Mouse (Mus musculus): ENCODE measurements at regions not wholly inside any gene's neighbourhood (a gene's known extent, or its start where the extent isn't known, plus 50 kb on each side); places are given as distances from the start of the nearest gene placed in this dataset.

DNA sequence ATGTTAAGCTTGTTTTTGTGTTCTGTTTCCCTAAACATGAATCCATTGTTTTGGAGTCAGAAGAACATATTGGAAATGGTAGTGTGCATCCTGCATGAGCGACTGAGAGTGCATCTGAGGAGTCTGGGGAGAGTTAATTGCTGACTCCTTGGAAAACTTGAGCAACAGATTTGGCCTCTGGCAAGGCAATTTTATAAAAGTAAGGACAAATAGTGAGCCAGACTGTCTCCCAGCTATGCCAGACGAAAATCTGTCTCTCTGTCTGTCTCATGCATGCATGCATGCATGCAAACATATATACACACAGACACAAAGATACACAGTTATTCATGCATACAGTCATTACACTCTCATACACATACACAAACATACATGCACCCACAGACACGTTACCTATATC, 2232.7 kb downstream of the 4930444P10Rik start:
- Histone ChIP-seq H3K27me3 (replicated peaks) (no peaks in the 10 kb centered on the region), H3K4me2 (no peak overlapping the region), H3K9ac (no peak overlapping the region), H3K4me3 (no peak overlapping the region), H3K9me3 (no peaks in the 10 kb centered on the region), H3K4me1 (no peaks in the 10 kb centered on the region), H3K36me3 (no peaks in the 10 kb centered on the region), H3K27ac (replicated peaks) (no peak overlapping the region)
- no peak for ATAC-seq (ENCODE audit: extremely low read depth, insufficient number of reproducible peaks, low FRiP score, low TSS enrichment)
- WGBS, result 68% methylated on average over 3 of the region's 3 CpGs

DNA sequence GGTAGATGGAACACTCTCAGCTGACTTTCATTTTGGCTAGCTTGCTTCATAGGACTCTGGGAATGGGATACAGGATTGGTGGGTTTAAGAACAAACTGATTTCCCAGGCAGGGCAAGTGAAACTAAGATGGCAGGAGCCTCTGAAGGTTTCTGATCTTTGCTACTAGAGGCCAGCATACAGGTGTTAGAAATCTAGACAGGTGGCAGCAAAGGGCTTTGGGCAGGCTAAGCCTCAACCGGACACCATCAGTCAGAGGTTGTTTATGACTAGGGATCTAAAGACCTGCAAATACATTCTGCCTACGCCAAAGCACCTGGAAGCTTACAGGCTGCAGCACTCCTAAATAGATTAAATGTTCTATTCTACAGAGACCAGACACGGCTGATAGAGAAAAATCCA, 2233.4 kb downstream of the 4930444P10Rik start:
- no peak overlapping the region for H3K4me3 ChIP-seq
- no peaks in the 10 kb centered on the region for H3K9me3 ChIP-seq
- no peak overlapping the region for H3K27ac ChIP-seq (replicated peaks)
- H3K4me1 ChIP-seq, result no peaks in the 10 kb centered on the region
- 67% methylated on average over 3 of the region's 3 CpGs for WGBS
- no peaks in the 10 kb centered on the region for H3K36me3 ChIP-seq
- H3K4me2 ChIP-seq, result no peak overlapping the region
- no peak for ATAC-seq (ENCODE audit: extremely low read depth, insufficient number of reproducible peaks, low FRiP score, low TSS enrichment)
- no peaks in the 10 kb centered on the region for H3K27me3 ChIP-seq (replicated peaks)
- no peak overlapping the region for H3K9ac ChIP-seq

DNA sequence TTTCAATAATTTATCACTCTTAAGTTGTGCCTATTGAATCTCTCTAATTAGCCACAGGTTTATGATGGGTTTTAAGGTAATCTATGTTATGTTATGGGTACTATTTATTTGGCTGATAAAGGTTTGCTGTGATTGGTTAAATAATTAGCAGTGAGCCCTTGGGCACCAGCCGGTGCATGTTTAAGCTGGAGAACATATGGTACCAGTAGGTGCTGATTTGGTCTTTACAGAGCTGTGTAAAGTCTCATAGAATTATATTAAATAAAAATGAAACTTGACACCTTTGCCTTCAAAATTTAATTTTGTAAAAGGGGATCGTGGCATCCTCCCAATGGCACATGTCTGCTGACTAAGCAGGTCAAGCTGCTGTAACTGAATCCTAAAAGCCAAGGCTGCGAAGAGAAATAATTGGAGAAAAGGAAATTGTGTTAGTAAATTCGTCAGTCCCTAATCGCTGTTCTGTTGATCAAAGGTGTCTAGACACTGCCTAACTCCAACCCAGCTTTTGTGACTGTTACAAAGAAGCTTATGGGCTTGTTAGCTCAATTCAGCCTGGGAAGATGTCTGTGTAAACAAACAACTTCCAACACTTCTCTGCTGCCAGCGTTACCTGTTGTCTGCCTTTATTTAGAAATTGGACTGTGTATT, 2234.6 kb downstream of the 4930444P10Rik start:
- 64% methylated on average over 6 of the region's 6 CpGs for whole genome bisulfite sequencing

DNA sequence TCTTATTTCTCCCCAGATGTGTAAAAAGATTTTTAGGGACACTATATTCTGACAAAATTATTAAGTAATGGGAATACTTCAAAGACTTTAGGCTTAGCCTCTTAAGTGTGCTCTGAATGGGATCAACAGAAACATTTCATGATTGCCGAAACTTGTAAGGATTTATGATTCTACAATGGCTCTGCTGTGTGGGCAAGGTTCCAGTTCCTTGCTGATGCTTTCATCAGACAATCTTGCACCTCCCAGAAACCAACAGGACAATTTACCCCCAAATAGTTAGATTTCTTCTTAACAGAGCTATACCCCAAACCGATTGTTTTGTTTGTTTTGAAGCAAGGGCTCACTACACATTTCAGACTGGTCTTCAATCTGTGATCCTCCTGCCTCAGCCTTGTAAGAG, 2236.1 kb downstream of the 4930444P10Rik start:
- no peak for ATAC-seq (ENCODE audit: extremely low read depth, insufficient number of reproducible peaks, low FRiP score, low TSS enrichment)
- Histone ChIP-seq H3K27me3 (replicated peaks) (no peaks in the 10 kb centered on the region), H3K4me3 (no peak overlapping the region), H3K4me1 (no peaks in the 10 kb centered on the region), H3K4me2 (no peak overlapping the region), H3K36me3 (no peaks in the 10 kb centered on the region), H3K9me3 (no peaks in the 10 kb centered on the region), H3K9ac (no peak overlapping the region), H3K27ac (replicated peaks) (no peak overlapping the region)
- 78% methylated on average over 2 of the region's 2 CpGs for WGBS

More for the DNA sequence above, 2234.6 kb downstream of the 4930444P10Rik start:
- ATAC-seq (ENCODE audit: extremely low read depth, insufficient number of reproducible peaks, low FRiP score, low TSS enrichment), result no peak
- no peak overlapping the region for H3K4me2 ChIP-seq
- H3K36me3 ChIP-seq, result no peaks in the 10 kb centered on the region
- H3K27me3 ChIP-seq (replicated peaks), result no peaks in the 10 kb centered on the region
- H3K4me1 ChIP-seq, result no peaks in the 10 kb centered on the region
- H3K9me3 ChIP-seq, result no peaks in the 10 kb centered on the region
- H3K27ac ChIP-seq (replicated peaks), result no peak overlapping the region
- H3K9ac ChIP-seq, result no peak overlapping the region
- no peak overlapping the region for H3K4me3 ChIP-seq

DNA sequence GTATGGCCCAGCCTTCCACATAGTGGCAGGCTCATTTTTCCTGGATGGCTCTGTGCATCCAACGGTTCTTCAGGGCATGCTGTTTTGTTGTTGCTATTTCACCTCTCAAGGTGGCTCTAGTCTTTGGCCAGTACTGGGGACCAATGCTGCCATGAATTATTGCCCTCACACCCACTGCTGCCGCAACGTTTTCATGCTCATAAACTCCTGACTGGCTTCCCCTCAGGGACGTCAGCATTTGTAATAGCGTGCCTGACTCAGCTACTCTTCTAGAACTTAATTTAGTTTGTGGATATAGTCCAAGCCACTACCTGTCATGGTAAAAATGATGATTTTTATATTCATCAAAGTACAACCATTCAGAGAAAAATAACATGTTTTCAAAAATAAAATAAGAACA, 2242.0 kb downstream of the 4930444P10Rik start:
- H3K27ac ChIP-seq (replicated peaks), result no peak overlapping the region
- H3K36me3 ChIP-seq, result no peaks in the 10 kb centered on the region
- no peak overlapping the region for H3K4me2 ChIP-seq
- no peak overlapping the region for H3K4me3 ChIP-seq
- no peaks in the 10 kb centered on the region for H3K27me3 ChIP-seq (replicated peaks)
- no peaks in the 10 kb centered on the region for H3K9me3 ChIP-seq
- H3K9ac ChIP-seq, result no peak overlapping the region
- H3K4me1 ChIP-seq, result no peaks in the 10 kb centered on the region
- ATAC-seq (ENCODE audit: extremely low read depth, insufficient number of reproducible peaks, low FRiP score, low TSS enrichment), result no peak
- WGBS, result 75% methylated on average over 5 of the region's 5 CpGs

DNA sequence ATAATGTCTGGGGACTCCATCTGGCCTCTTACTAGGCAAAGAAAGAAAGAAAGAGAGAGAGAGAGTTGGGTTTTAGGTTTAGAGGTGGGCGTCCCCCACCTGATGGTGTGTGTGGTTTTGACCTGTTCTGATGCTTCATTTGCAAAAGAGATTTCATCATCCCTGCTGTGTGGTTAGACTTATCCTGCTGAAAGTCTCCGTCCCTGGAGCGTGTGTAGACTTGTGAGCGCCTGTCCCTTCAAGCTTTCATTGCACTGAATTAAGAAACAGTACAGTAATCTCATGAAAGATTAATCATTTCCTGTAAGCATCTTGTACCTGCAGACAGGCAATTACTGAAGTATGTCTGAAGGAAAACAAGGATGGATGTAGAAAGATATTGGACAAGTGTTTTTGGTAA, 2244.1 kb downstream of the 4930444P10Rik start:
- 70% methylated on average over 4 of the region's 4 CpGs for WGBS
- H3K9ac ChIP-seq, result no peak overlapping the region
- H3K27ac ChIP-seq (replicated peaks), result no peak overlapping the region
- H3K36me3 ChIP-seq, result no peaks in the 10 kb centered on the region
- H3K4me1 ChIP-seq, result no peaks in the 10 kb centered on the region
- no peaks in the 10 kb centered on the region for H3K27me3 ChIP-seq (replicated peaks)
- H3K4me3 ChIP-seq, result no peak overlapping the region
- H3K9me3 ChIP-seq, result no peaks in the 10 kb centered on the region
- H3K4me2 ChIP-seq, result no peak overlapping the region
- ATAC-seq (ENCODE audit: extremely low read depth, insufficient number of reproducible peaks, low FRiP score, low TSS enrichment), result no peak

DNA sequence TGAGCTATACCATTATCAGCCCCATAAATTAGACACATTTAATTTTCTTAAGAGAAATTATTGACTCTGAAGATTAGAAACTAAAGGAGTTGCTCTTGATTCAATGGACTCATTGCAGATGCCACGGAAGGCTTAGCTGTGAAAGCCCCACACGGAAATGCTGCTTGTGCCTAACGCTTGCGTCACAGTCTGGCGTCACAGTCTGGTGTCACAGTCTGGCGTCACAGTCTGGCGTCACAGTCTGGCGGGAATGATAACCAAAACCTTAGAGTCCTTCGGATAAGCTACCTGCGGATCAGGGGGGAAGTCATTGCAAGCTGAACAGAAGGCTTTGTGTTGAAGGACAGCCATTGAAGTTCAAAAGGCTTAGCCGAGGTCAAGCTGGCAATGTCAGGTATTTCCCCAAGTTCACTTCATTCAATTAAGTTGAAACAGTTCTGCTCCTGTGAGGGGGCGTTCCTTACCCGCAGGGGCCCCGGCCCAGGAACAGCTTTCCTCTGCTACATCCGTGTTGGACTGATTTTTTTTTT, 2246.7 kb downstream of the 4930444P10Rik start:
- Histone ChIP-seq H3K9me3 (no peaks in the 10 kb centered on the region), H3K27ac (replicated peaks) (no peak overlapping the region), H3K9ac (no peak overlapping the region), H3K4me1 (no peaks in the 10 kb centered on the region), H3K36me3 (no peaks in the 10 kb centered on the region), H3K4me2 (no peak overlapping the region), H3K27me3 (replicated peaks) (no peaks in the 10 kb centered on the region), H3K4me3 (no peak overlapping the region)
- 62% methylated on average over 15 of the region's 15 CpGs for WGBS
- no peak for ATAC-seq (ENCODE audit: extremely low read depth, insufficient number of reproducible peaks, low FRiP score, low TSS enrichment)

DNA sequence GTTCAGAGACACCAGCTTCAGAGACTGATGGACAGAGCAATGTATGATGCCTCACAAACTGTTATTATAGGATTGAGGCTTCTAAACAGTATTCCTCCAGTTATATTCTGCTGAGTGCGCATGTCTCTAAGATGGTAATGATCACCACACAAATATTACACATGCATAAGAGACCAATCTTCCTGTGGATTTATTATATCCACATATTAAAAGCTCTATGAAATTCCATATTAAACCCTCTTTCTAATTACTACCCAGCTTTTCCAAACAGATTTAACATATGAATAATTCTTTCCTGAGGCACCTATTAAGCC, 2252.9 kb downstream of the 4930444P10Rik start:
- H3K27me3 ChIP-seq (replicated peaks), result no peaks in the 10 kb centered on the region
- H3K9me3 ChIP-seq, result no peaks in the 10 kb centered on the region
- H3K36me3 ChIP-seq, result no peaks in the 10 kb centered on the region
- H3K9ac ChIP-seq, result no peak overlapping the region
- no peak overlapping the region for H3K4me3 ChIP-seq
- H3K27ac ChIP-seq (replicated peaks), result no peak overlapping the region
- no peak overlapping the region for H3K4me2 ChIP-seq
- no peak for ATAC-seq (ENCODE audit: extremely low read depth, insufficient number of reproducible peaks, low FRiP score, low TSS enrichment)
- WGBS, result 86% methylated on average over 1 of the region's 1 CpGs
- H3K4me1 ChIP-seq, result no peaks in the 10 kb centered on the region

DNA sequence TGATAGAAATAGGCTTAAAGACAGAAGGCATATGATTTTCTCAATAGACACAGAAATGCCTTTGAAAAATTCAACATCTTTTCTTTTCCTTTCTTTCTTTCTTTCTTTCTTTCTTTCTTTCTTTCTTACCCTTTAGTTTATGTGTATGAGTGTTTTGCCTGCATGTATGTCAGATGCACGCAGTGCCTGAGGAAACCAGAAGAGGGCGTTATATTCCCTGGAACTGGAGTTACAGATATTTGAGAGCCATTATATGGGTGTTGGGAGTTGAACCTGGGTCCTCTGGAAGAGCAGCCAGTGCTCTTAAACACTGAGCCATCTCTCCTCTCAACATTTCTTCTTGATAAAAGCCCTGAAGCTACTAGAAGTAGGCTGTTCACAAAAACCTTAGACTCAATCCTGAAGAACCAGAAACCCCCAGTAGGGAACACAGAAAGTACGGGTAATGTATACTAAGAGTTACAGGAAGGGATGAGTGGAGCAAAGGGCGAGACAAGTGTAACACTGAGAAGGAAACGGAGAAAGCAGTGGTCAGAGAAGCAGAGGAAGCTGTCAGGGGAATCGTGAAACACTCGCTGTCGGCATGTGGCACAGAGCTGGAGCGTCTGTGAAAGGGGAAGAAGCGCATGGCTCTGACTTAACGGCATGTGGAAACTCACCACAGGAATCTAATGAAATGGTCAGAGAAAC, 2253.4 kb downstream of the 4930444P10Rik start:
- no peaks in the 10 kb centered on the region for H3K9me3 ChIP-seq
- H3K27ac ChIP-seq (replicated peaks), result no peak overlapping the region
- ATAC-seq (ENCODE audit: extremely low read depth, insufficient number of reproducible peaks, low FRiP score, low TSS enrichment), result no peak
- no peak overlapping the region for H3K9ac ChIP-seq
- H3K4me3 ChIP-seq, result no peak overlapping the region
- H3K4me1 ChIP-seq, result no peaks in the 10 kb centered on the region
- no peak overlapping the region for H3K4me2 ChIP-seq
- no peaks in the 10 kb centered on the region for H3K27me3 ChIP-seq (replicated peaks)
- WGBS, result 43% methylated on average over 11 of the region's 11 CpGs
- no peaks in the 10 kb centered on the region for H3K36me3 ChIP-seq

DNA sequence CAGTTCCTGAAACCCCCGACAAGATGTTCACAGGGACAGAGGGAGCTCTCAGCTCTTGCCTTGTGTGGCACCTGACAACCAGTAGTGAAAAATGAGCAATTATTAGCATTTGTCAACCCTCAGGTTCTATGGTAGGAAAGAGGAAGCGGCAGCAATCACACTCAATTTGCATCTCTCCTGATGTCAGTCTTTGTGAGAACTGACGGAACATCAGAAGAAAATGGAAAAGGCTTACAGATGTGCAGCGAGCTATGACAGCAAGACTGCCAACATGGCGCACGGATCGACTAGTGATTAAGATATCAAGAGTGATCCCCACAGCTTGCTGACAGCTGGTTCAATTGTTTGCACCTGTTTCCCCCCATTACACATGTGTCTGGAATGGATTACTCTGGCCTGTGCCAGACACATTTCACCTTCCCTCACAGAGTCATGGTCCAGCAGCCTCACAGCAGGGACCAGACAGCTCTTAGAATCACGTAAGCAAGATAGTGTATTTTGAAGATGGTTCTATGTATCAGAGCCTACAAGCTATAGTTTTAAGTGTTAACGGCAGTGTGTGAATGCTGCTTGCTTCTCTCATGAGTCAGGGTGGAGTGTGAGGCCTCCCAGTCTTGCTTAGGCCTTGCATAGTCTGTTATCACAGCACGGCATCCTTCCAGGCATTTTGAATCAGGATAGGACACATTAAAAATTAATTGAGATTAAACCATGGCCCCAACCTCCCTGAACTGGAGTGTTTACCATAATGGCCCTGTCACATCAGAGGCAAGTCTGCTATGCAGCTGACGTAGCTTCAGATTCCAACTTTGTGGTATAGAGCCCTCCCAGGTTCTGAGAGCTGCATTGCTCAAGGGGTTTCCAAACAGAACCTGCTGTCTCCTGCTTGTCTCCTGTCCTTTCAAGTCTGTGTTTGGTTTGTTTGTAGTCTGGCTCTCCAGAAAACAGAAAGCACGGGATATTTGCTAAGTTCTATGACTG, 2258.0 kb downstream of the 4930444P10Rik start:
- H3K9ac ChIP-seq, result no peak overlapping the region
- H3K4me3 ChIP-seq, result no peak overlapping the region
- no peak for ATAC-seq (ENCODE audit: extremely low read depth, insufficient number of reproducible peaks, low FRiP score, low TSS enrichment)
- H3K4me2 ChIP-seq, result no peak overlapping the region
- no peaks in the 10 kb centered on the region for H3K9me3 ChIP-seq
- 76% methylated on average over 12 of the region's 12 CpGs for whole genome bisulfite sequencing
- H3K27me3 ChIP-seq (replicated peaks), result no peaks in the 10 kb centered on the region
- no peaks in the 10 kb centered on the region for H3K4me1 ChIP-seq
- H3K36me3 ChIP-seq, result no peaks in the 10 kb centered on the region
- H3K27ac ChIP-seq (replicated peaks), result no peak overlapping the region

DNA sequence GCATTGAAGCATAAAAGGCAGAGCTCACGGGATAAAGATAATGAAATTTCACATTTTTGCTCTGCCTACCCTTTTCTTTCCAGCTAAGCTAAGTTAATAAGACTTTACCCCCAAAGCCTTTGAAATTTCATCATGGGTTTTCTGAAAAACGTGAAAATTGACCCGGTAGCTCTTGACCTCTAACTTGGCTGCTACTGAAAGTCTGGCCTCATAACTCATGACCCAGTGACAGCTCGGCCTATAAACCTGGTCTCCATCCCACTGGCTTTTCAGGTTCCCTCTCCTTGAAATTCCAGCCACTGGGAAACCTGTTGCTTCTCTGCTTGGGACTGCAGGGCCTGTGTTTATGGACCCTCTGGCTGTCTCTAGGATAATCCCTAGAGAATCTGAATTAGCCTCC, 2285.3 kb downstream of the 4930444P10Rik start:
- no peaks in the 10 kb centered on the region for H3K9me3 ChIP-seq
- no peak for ATAC-seq (ENCODE audit: extremely low read depth, insufficient number of reproducible peaks, low FRiP score, low TSS enrichment)
- no peaks in the 10 kb centered on the region for H3K4me1 ChIP-seq
- no peak overlapping the region for H3K9ac ChIP-seq
- H3K4me2 ChIP-seq, result no peak overlapping the region
- no peaks in the 10 kb centered on the region for H3K36me3 ChIP-seq
- 58% methylated on average over 4 of the region's 4 CpGs for WGBS
- H3K27ac ChIP-seq (replicated peaks), result no peak overlapping the region
- no peaks in the 10 kb centered on the region for H3K27me3 ChIP-seq (replicated peaks)
- no peak overlapping the region for H3K4me3 ChIP-seq

Data from heart, embryonic 13.5 days (tissue).